In genomic region chr14:47177846-47178414, GRCm38 (mm10) we compare ENCODE assay signal across 8 mouse cellular contexts. TPM values are rescaled to one million over a fixed set of nuclear protein-coding genes. Genes with fewer than 3 reads are reported as not detected.
DNase-seq lines count a peak whose midpoint lies in the region; ATAC-seq and TF ChIP-seq lines count a peak whose summit lies in the region.

No protein-coding gene starts in this region.

- no peak overlapping the region for H3K27ac ChIP-seq in midbrain, postnatal 0 days (ENCODE audit: low read depth, low read length)
- no peak overlapping the region for H3K27ac ChIP-seq in midbrain, embryonic 10.5 days (replicated peaks)
- no peak overlapping the region for H3K27ac ChIP-seq in cortical plate, adult 2 months (ENCODE audit: insufficient read depth, low read length)
- H3K27ac ChIP-seq in forebrain, embryonic 10.5 days, result no peak overlapping the region

- H3K36me3 ChIP-seq in midbrain, postnatal 0 days (ENCODE audit: insufficient read depth, low read length), result no peaks in the 10 kb centered on the region
- H3K36me3 ChIP-seq in midbrain, embryonic 10.5 days, result no peaks in the 10 kb centered on the region
- no peaks in the 10 kb centered on the region for H3K36me3 ChIP-seq in splenic B cell, adult 2 months (ENCODE audit: control insufficient read depth, insufficient read depth, low read length, poor library complexity, severe bottlenecking)
- H3K36me3 ChIP-seq in forebrain, embryonic 10.5 days (replicated peaks), result no peaks in the 10 kb centered on the region

- H3K9me3 ChIP-seq in midbrain, postnatal 0 days (ENCODE audit: low read length), result no peaks in the 10 kb centered on the region
- no peaks in the 10 kb centered on the region for H3K9me3 ChIP-seq in midbrain, embryonic 10.5 days (replicated peaks)
- H3K9me3 ChIP-seq in forebrain, embryonic 10.5 days, result no peaks in the 10 kb centered on the region

- peak; percentile 66 for DNase-seq in midbrain, postnatal 0 days (ENCODE audit: low spot score)
- DNase-seq in midbrain, embryonic 10.5 days (ENCODE audit: low spot score), result no peak
- peak; percentile 22 for DNase-seq in kidney, postnatal 14 days
- peak; percentile 72 for DNase-seq in lung, postnatal 25 days (ENCODE audit: low spot score)
- peak; percentile 46 for DNase-seq in splenic B cell, adult 2 months (ENCODE audit: low read depth, low spot score)
- no peak for DNase-seq in forebrain, embryonic 10.5 days (ENCODE audit: extremely low spot score, low spot score)

- no peaks in the 10 kb centered on the region for H3K4me1 ChIP-seq in midbrain, postnatal 0 days (ENCODE audit: insufficient read depth, low read length)
- no peaks in the 10 kb centered on the region for H3K4me1 ChIP-seq in midbrain, embryonic 10.5 days
- H3K4me1 ChIP-seq in cortical plate, adult 2 months (ENCODE audit: control insufficient read depth, insufficient read depth, low read length), result no peaks in the 10 kb centered on the region
- peaks cover 7% of the 10 kb centered on the region for H3K4me1 ChIP-seq in forebrain, embryonic 10.5 days

- no peak for TF ChIP-seq POLR2A in cortical plate, adult 2 months (IDR thresholded peaks at IDR 0.05; ENCODE audit: extremely low read depth, insufficient read depth, low read length)

- no peak overlapping the region for H3K9ac ChIP-seq in midbrain, postnatal 0 days (replicated peaks; ENCODE audit: low read length, poor library complexity, severe bottlenecking)

- H3K4me2 ChIP-seq in midbrain, postnatal 0 days (ENCODE audit: low read depth, low read length, poor library complexity, severe bottlenecking), result peak overlapping the region; percentile 16; the same call in 1 of the 2 replicates

- H3K27me3 ChIP-seq in midbrain, postnatal 0 days (ENCODE audit: insufficient read depth, low read length), result no peaks in the 10 kb centered on the region
- no peaks in the 10 kb centered on the region for H3K27me3 ChIP-seq in midbrain, embryonic 10.5 days (ENCODE audit: low read depth, poor library complexity, severe bottlenecking)
- H3K27me3 ChIP-seq in splenic B cell, adult 2 months (ENCODE audit: control insufficient read depth, insufficient read depth, low read length, poor library complexity, severe bottlenecking), result peaks cover 1% of the 10 kb centered on the region; the same call in 1 of the 2 replicates
- no peaks in the 10 kb centered on the region for H3K27me3 ChIP-seq in forebrain, embryonic 10.5 days (ENCODE audit: poor library complexity, severe bottlenecking)

- ATAC-seq in midbrain, postnatal 0 days (ENCODE audit: low FRiP score), result peak; percentile 34; the same call in 1 of the 2 replicates
- peak; percentile 99 for ATAC-seq in granulocyte monocyte progenitor cell, adult 5-6 weeks (replicated peaks; ENCODE audit: poor library complexity, severe bottlenecking)

- H3K4me3 ChIP-seq in midbrain, postnatal 0 days (ENCODE audit: low read depth, low read length), result no peak overlapping the region
- no peak overlapping the region for H3K4me3 ChIP-seq in midbrain, embryonic 10.5 days
- H3K4me3 ChIP-seq in cortical plate, adult 2 months (ENCODE audit: insufficient read depth, low read length), result peak overlapping the region; percentile 1; the same call in 1 of the 2 replicates
- H3K4me3 ChIP-seq in forebrain, embryonic 10.5 days, result no peak overlapping the region

- no peak for TF ChIP-seq CTCF in midbrain, postnatal 0 days (IDR thresholded peaks at IDR 0.05)
- TF ChIP-seq CTCF in cortical plate, adult 2 months (IDR thresholded peaks at IDR 0.05; ENCODE audit: extremely low read depth, insufficient read depth, low read length), result no peak

- WGBS in midbrain, postnatal 0 days, result 63% methylated on average over 13 of the region's 13 CpGs
- 73% methylated on average over 13 of the region's 13 CpGs for WGBS in midbrain, embryonic 10.5 days
- 67% methylated on average over 13 of the region's 13 CpGs for WGBS in forebrain, embryonic 10.5 days

RNA-seq across cellular contexts. Expression of gene Gch1, which starts 11.3 kb away (rescaled TPM):
- 8.8 and 9.4 TPM in 2 replicates for total RNA-seq in midbrain, postnatal 0 days (2014; rRNA removed)
- polyA plus RNA-seq in midbrain, postnatal 0 days (2015; fragmentation: Nextera tagmentation; extraction: Ambion mirVana), result 5.3 and 6.9 TPM in 2 replicates
- polyA plus RNA-seq in midbrain, embryonic 10.5 days (2016; fragmentation: Nextera tagmentation; extraction: Ambion mirVana), result 1.4 and 2.2 TPM in 2 replicates
- polyA plus RNA-seq in cortical plate, adult 2 months (2012; rRNA removed), result 1.6 TPM in 2 replicates
- total RNA-seq in granulocyte monocyte progenitor cell, adult 5-6 weeks (2014; fragmentation: Nextera tagmentation), result 1.8 and 3.3 TPM in 2 replicates
- 0.41 and 2.1 TPM in 2 replicates for total RNA-seq in granulocyte monocyte progenitor cell, adult 5-6 weeks (2017)
- polyA plus RNA-seq in forebrain, embryonic 10.5 days (2016; fragmentation: Nextera tagmentation; extraction: Ambion mirVana), result 0.73 and 0.74 TPM in 2 replicates

Comparison
In these comparisons a context has a peak if more than half of its experiments do, and no peak if none do; other contexts are left out.
1. DNase-seq: peak in midbrain, postnatal 0 days (single experiment), kidney, postnatal 14 days (single experiment), lung, postnatal 25 days (single experiment) and splenic B cell, adult 2 months (single experiment); none in midbrain, embryonic 10.5 days (single experiment) and forebrain, embryonic 10.5 days (single experiment).